Mouse (Mus musculus) cerebellum, adult 11 months (tissue): ENCODE measurements around the gene Slc6a21.
A peak's percentile ranks its signal among the peaks of the same experiment; 100 is the strongest.
"Not testable (repeated sequence)": the region's sequence is repeated elsewhere in the genome, so short reads cannot be mapped to it uniquely, and the experiment has no call there.

Source experiments
- DNase-seq: peaks from one replicate; pipeline ENCODE4 v3.0.0; 2022

The Slc6a21 gene

DNA sequence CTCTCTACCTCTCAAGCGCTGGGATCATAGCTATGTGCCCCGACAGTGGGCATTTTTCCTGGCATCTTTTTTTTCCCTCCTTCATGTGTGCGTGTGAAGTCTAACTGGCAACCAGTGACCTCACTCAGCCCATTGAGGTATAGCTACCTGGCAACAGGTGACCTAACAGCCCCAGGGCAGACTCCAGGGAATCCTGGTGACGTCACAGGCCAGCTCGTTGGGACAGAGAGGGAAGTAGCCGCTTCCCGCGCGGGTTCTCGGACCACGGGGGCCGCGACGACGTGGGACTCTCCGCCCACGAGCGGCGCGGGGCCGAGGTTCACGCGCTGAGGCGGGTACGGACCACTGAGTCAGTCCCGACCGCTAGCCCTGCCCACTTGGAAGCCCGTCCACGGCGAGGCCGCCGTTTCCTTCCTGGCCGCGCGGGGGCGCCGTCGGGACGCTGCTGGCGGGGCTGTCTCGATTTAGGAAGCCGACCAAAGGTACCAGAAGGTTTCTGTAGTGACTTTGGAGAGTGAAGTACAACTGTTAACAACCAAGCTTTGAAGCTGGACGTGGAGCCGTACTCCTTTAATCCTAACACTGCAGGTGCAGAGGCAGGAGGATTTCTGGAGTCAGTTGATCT, at the start of gene Slc6a21:
Gene Slc6a21, plus strand, starts transcription at position 378 of the 625 bp plus-strand sequence.
- DNase-seq: peak; percentile 67

GRCm38 (mm10) chr7:45228548-45228947, 48.8 kb upstream of the Slc6a21 start:
- no peak for DNase-seq

- DNase-seq: no peak
Observed at GRCm38 (mm10) chr7:45229046-45229445, 48.3 kb upstream of the Slc6a21 start.

- DNase-seq: no peak
Observed at GRCm38 (mm10) chr7:45229459-45230203, 47.7 kb upstream of the Slc6a21 start.

DNA sequence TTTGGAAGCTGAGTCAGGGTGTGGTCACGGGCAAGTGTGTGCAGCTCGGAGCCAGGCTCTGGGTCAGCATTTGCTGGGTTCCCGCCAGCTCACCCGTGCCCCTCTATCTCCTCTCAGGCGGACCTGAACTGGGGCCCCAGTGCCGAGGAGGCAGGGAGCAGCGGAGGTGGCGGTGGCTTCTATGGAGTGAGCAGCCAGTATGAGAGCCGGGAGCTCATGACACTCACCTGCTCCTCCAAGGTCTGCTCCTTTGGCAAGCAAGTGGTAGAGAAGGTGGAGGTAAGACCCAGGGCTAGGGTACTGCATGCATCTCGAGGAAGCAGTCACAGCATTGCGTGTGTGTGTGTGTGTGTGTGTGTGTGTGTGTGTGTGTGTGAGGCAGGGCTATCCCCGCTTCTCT, 46.1 kb upstream of the Slc6a21 start:
- DNase-seq: no peak

- DNase-seq: no peak
Observed at GRCm38 (mm10) chr7:45231941-45232340, 45.4 kb upstream of the Slc6a21 start.

DNA sequence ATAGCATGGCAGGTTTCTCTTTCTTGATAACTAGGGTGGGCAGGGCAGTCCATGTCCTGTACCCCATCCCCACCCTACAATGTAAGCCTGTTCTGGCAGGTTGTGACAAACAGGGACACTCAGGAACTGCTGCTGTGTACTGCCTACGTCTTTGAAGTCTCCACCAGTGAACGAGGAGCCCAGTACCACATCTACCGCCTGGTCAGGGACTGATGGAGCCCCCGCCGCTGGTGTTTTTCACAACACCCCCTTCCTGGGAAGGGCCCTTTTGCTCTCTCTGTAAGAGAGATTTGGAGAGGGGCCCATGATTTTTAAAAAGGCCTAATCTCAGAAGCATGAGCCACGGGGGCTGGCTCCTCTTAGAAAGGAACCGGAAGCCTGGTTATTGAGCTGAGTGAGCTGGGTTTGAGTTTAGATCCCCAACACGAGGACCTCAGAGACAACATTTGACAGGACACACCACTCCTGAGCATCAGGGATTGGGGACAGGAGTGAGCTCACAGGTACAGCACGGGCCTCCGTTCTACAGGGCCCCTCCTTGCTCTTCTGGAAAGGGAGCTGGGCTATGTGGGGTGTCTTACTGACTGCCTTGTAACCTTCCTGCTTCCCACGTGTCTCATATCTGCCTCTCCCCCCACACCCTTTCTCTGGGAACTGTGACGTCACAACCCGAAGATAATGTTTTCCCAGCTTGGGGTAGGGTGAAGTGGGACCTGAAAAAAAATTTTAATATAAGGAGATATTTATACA, 44.4 kb upstream of the Slc6a21 start:
- no peak for DNase-seq

DNA sequence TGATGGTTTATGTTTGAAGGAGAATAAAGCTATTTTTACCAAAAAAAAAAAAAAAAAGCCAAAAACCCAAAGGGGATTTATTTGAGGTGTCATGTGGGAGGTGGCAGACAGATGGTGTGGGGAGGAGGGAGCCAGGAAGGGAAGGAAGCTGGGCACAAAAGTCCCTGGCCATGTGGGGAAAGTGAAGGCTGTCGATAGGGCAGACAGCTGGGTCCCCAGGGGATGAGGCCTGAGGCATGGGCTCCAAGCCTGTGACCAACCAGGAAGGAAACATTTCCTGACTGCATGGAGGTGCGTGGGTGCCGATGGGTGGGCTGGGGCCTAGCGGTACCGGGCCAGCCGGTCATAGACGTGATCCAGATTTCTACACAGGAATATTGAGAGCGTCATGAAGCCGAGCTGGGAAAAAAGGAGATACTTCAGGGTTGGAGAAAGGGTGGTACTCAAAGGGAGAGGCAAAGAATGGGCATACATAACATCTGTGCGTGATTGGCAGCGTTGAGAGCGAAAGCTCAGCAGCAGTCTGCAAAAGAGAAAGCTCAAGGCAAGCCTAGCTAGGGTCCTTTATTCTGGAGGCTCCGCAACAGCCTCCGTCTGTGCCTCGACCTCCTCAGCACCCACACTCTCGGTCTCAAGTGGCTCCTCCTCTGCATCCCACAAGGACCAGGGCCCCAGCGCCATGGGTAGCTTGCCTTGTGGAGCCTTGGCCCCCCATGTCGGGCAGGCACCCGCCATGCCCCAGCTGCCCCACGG, 43.6 kb upstream of the Slc6a21 start:
- DNase-seq: peak; percentile 18

DNA sequence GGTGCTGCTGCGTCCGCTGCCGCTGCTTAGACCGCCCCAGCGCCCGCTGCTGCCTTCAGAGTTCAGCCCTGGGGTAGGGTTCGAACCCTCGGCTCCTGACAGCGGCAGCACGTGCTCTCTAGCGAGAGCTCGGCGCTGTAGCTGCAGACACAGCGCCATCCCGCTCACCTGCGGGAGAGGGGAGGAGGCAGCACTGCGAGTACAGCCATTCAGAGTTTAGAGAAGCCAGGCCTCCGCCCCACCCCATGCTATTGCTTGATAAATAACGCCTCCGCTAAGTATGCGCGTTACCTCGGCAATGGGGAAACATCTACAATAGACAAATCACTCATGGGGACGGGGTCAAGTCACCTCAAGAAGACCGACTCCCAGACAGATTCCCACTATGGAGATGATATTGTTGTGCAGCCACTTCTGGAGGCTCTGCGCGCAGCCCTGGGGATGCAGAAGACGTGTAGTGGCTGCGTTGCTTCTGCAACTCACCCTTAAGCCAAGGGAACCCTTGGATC, 42.9 kb upstream of the Slc6a21 start:
- DNase-seq: no peak

GRCm38 (mm10) chr7:45234922-45235571, 42.3 kb upstream of the Slc6a21 start:
- DNase-seq: no peak

GRCm38 (mm10) chr7:45235656-45236180, 41.6 kb upstream of the Slc6a21 start:
- DNase-seq: no peak

DNA sequence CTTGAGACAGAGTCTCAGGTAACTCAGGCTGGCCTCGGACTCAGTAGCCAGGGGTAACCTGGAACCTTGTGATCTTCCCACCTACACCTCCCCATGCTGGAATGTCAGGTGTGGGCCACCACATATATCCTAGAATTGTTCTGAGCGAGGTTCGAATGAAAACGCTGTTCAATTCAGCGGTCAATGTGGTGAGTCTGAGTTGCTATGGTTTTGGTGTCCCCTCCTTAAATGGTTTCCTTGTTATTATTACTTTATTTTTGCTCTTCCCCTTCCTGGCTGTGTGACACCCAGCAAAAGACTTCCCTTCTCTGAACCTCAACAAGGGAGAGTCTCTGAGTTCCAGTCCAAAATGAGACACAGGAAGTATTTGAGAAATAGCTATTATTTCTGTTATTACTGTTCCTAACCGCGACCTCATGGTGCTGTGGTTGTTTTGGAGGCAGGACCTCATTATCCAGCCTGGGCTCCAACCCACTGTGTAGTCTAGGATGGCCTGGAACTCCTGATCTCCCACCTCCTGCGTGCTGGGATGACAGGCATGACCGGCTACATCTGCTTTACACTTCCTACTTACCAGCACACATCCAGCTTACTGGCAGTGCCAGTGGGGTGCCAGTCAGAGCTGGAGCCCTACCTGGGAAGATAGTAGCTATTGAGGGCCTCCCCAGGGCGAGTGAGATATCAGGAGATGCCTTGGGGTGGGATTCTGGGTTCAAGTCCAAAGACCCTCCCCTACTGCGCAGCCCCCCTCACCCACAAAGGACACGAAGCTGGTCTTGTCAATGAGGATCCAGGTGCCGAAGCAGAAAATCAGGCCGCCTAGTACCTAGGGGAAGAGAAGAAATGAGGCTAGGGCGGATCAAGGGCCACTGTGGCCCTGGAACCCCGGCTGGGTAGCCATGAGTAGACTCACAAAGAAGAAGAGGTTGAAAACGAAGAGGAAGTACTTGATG, 39.3 kb upstream of the Slc6a21 start:
- no peak for DNase-seq

- DNase-seq: no peak
Observed at GRCm38 (mm10) chr7:45238723-45239496, 38.4 kb upstream of the Slc6a21 start, which contains the start of gene Cd37. Gene Cd37 (minus strand): TSS chr7:45239115.

GRCm38 (mm10) chr7:45240109-45240508, 37.2 kb upstream of the Slc6a21 start:
- no peak for DNase-seq

GRCm38 (mm10) chr7:45240633-45241388, 36.5 kb upstream of the Slc6a21 start, which contains the start of gene Slc6a16:
Gene Slc6a16 (plus strand): TSS chr7:45241085.
- no peak for DNase-seq

DNA sequence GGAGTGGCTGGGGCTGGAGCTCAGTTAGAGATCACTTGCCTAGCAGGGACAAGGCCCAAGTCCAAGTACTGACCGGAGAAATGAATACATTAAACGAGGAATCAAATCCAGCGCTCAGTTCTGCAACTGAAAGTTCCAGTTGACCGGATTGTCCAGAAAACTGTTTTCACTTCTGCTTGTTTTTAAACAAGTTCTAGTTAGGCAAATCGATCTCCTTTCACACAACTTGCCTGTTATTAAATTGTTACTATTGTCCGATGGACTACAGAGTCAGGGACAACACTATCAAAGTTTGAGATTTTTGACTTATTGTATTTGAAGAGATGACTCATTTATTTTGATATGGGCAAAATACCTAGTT, 35.9 kb upstream of the Slc6a21 start:
- no peak for DNase-seq

DNA sequence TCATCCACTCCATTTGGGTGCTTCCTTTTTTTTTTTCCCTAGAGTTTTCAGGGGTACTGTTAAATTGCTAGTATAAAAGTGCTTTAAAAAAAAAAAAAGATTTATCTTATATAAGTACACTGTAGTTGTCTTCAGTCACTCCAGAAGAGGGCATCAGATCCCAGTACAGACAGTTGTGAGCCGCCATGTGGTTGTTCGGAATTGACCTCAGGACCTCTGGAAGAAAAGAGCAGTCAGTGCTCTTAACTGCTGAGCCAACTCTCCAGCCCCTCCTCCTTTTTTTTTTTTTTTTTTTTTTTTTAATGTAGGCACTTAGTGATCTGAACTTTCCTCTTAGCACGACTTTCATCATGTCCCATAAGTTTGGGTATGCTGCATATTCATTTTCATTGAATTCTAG, 29.6 kb upstream of the Slc6a21 start:
- no peak for DNase-seq

GRCm38 (mm10) chr7:45253806-45254205, 23.5 kb upstream of the Slc6a21 start:
- DNase-seq: no peak

GRCm38 (mm10) chr7:45255822-45256221, 21.5 kb upstream of the Slc6a21 start:
- DNase-seq: not testable (repeated sequence)
